Mouse (Mus musculus) liver, postnatal 0 days (tissue): ENCODE results near the gene Gm10447.

ENCODE experiments used
- CTCF ChIP-seq: sonication (generic); IDR thresholded peaks from 2 replicates; pipeline ENCODE4 v1.5.1; 2016; ENCODE audit warnings: antibody characterized with exemption, low read depth
- EP300 ChIP-seq: IDR thresholded peaks from 2 replicates; pipeline ENCODE4 v1.6.1; 2016; ENCODE audit warnings: antibody characterized with exemption, low read depth, mild to moderate bottlenecking

DNA sequence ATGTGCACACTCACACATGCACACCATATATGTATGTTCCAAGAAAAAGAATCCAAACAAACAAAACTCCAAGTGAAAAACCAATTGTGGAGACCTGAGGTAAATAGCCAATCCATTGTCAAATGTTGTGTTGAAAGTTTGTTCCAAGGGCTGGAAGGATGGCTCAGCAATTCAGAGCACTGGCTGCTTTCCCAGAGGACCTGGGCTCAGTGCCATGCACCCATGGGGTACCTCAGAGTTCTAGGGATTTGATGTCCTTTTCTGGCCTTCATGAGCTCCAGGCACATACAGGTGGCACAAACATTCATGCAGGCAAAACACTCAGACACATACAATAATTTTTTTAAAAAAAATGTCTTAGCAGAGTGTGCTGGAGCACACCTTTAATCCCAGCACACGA, 8.4 kb downstream of the Gm10447 start:
- TF ChIP-seq CTCF (no peak), EP300 (no peak; the same call in 1 of the 2 replicates)
